Mouse (Mus musculus) megakaryocyte, embryonic 14.5 days (primary cell): ENCODE measurements around the gene Fam174a.

Source experiments
- FLI1 ChIP-seq: IDR thresholded peaks from 2 replicates; pipeline ENCODE4 v1.6.1; 2012; ENCODE audit warnings: low read length, inconsistent platforms, mixed read lengths
- GATA1 ChIP-seq: IDR thresholded peaks from 3 replicates; pipeline ENCODE4 v1.6.1; 2012; ENCODE audit warnings: mixed read lengths, low read length, inconsistent platforms, borderline replicate concordance

DNA sequence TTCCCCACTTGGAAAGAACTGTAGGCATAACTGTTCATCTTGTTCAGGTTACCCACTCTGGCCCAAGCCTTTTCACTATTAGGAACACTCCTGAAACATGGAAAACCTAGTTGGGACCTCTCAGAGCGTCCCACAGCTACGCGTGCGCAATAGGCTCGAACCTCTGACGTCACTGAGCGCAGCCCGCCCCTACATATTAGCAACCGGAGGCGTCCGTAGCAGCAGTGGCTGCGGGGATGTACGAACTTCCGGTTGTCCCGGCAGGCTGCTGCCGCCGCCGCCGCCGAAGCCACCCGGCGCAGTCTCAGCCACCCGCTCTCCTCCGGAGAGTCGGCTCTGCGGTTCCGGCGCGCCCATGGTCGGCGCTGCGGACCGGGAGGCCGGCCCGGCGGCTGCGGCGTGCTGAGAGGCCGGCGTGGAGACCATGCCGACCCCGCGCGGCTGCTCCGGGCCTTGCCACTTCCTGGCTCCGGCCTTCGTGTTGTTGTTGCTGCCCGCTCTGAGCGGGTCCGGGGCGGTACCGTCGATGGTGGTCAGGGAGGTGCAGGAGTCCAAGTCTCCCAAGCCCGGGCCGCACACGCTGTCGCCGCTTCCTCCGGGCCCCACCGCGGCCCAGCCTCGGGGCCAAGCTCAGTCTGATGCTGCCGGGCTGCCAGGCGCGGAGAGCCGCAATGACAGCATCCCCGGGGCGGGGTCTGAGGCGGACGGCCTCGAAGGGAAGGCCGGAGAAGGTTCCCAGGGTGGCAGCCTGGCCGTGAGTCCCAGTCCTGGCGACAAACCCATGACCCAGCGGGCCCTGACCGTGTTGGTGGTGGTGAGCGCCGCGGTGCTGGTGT, at the start of gene Fam174a:
- TF ChIP-seq GATA1 (no peak), FLI1 (peak; percentile 47; the same call in 1 of the 2 replicates)
